Mouse (Mus musculus) lung, adult 2 months (tissue): ENCODE results near the gene Ccdc182. TPM values are rescaled to one million over a fixed set of nuclear protein-coding genes. Genes with fewer than 3 reads are reported as not detected.

Experiments
- DNase-seq: peaks from one replicate; pipeline ENCODE4 v3.0.0; 2022
- H3K4me1 ChIP-seq: fragments of 200-500 bp; 2 replicates; pipeline ENCODE4 v1.6.1; 2011; ENCODE audit warnings: low read length; ENCODE audit not compliant: control insufficient read depth, insufficient read depth
- H3K4me3 ChIP-seq: fragments of 200-500 bp; replicated peaks from 2 replicates; pipeline ENCODE3; 2011; ENCODE audit warnings: low read depth, mild to moderate bottlenecking, control low read depth, low read length; ENCODE audit errors: extremely low read depth
- CTCF ChIP-seq: fragments of 200-500 bp; IDR thresholded peaks from 2 replicates; pipeline ENCODE4 v1.5.1; 2011; ENCODE audit warnings: mild to moderate bottlenecking, low read length, control low read depth; ENCODE audit not compliant: insufficient read depth
- POLR2A ChIP-seq: fragments of 200-500 bp; IDR thresholded peaks from 2 replicates; pipeline ENCODE4 v1.6.1; 2011; ENCODE audit warnings: low read depth, mild to moderate bottlenecking, control low read depth, low read length, borderline replicate concordance; ENCODE audit errors: extremely low read depth
- WGBS: fragments of 180-500 bp; shearing (Covaris S2); methylation state at CpG from one replicate; pipeline ENCODE4 v1.1.7; 2018; 5-methylcytosine and 5-hydroxymethylcytosine counted together
- polyA plus RNA-seq: library from polyadenylated mRNA; depleted of rRNA; stranded (reverse); fragments of >200 nt; gene quantifications from 2 replicates; pipeline ENCODE4 v1.2.3, GENCODE M21; 2012

Gene Ccdc182
- polyA plus RNA-seq, 1 experiment: not detected

DNA sequence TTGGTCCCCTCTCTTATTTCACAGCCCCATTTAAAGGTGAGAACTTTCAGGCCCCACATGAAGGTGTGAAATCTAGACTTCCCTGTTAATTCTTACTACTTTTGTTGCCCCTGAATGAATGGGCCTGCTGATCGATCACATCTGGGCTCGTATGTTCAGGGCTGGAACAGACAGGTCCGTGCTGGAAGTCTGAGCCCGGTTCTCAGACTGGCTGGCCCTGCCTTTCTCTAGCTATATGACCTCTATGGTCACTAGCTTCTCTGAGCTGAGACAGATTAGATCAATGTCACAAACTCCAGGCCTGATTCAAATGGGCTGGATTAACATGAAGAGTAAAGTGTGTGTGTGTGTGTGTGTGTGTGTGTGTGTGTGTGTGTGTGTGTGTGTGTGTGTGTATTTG lies 14.9 kb upstream of the Ccdc182 start:
- 68% methylated on average over 4 of the region's 4 CpGs for WGBS
- TF ChIP-seq CTCF: no peak
- TF ChIP-seq POLR2A: no peak
- no peaks in the 10 kb centered on the region for H3K4me1 ChIP-seq
- no peak overlapping the region for H3K4me3 ChIP-seq
- DNase-seq: no peak

DNA sequence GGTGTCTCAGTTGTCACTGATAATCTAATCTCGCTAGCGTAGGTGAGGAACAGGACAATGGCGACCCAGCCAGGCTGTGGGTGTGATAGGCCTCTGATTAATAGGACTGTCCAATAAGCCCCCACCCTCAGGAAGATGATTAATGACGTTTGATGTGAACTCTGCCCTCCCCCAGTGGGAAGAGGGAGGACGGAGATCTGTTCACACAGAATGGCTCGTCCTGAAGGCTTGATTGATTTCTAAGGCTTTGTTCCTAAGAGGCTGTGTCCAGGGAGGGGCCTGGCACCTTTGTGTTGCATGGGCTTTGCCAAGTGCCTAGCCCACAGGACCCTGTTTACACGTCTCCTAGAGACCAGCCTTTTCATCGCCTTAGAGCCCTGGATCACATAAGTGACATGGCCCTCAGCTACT lies 13.4 kb upstream of the Ccdc182 start:
- no peaks in the 10 kb centered on the region for H3K4me1 ChIP-seq
- no peak for TF ChIP-seq POLR2A
- no peak for TF ChIP-seq CTCF
- no peak overlapping the region for H3K4me3 ChIP-seq
- 39% methylated on average over 8 of the region's 8 CpGs for WGBS
- no peak for DNase-seq

DNA sequence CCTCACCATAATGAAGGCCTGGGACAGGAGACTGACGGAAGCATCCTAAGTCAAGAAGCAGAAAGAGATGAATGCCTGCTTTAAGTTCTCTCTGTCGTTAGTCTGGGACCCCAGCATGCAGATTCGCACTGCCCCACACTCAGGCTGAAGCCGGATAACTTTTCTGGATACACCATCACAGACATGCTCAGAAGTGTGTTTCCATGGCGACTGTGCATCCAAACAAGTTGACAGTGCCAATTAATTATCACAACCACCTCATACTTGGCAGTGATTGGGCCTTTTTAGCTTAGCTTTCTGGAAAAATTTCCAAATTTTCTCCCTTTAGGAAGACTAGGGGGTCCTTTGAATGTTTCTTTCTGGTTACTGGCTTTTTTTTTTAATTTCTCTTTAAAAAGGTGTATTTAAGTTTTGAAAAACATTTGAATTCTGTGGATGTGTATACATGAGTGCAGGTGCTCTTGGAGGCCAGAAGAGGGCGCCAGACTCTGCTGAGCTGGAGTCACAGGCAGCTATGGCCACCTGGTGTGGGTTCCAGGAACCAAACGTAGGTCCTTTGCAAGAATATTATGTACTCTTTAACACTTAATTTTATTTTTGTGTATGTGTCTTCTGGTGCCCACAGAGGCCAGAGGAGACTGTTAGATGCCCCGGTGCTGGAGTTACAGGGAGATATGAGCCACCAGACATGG lies 12.3 kb upstream of the Ccdc182 start:
- Histone ChIP-seq H3K4me3 (no peak overlapping the region), H3K4me1 (no peaks in the 10 kb centered on the region)
- TF ChIP-seq POLR2A: no peak
- TF ChIP-seq CTCF: peak; percentile 17
- no peak for DNase-seq
- WGBS: 77% methylated on average over 8 of the region's 8 CpGs

DNA sequence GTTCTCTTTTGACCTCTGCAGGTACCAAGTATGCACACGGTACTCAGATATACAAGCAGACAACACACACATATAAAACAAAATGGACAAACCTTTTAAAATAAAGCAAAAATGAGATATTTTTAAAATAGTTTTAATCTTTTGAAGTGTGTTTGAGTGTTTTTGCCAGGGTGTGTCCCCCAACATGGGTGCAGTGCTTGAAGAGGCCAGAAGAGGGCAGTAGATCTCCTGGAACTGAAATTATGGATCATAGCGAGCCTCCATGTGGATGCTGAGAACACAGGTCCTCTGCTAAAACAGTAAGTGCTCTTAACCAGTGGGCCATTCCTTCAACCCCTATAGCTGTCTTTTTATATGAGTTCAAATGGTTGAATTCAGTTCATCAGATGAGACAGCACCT lies 11.3 kb upstream of the Ccdc182 start:
- no peak for TF ChIP-seq CTCF
- H3K4me1 ChIP-seq: no peaks in the 10 kb centered on the region
- no peak overlapping the region for H3K4me3 ChIP-seq
- whole genome bisulfite sequencing: 100% methylated on average over 2 of the region's 2 CpGs
- no peak for DNase-seq

DNA sequence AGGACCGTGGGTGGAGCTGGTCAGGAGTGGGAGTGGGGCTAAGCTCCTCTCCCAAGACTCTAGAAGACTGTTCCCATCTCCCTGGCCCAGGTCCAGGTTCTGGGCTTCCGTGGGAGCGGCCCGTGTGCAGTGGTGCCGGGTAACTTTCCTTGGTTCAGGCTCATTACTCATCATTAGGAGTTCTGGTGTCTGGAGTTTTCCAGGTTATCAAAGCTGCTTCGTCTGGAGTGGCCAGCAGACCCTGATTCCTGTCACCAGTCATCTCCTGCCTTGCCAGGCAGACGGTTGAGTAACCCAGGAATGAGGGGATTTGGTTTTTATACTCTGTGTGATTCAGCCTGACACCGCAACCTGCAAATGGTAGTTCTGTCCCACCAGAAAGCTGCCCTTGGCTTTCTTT lies 7.8 kb upstream of the Ccdc182 start:
- 47% methylated on average over 8 of the region's 8 CpGs for WGBS
- DNase-seq: no peak
- TF ChIP-seq CTCF (no peak), POLR2A (no peak)
- H3K4me3 ChIP-seq: no peak overlapping the region
- H3K4me1 ChIP-seq: no peaks in the 10 kb centered on the region

DNA sequence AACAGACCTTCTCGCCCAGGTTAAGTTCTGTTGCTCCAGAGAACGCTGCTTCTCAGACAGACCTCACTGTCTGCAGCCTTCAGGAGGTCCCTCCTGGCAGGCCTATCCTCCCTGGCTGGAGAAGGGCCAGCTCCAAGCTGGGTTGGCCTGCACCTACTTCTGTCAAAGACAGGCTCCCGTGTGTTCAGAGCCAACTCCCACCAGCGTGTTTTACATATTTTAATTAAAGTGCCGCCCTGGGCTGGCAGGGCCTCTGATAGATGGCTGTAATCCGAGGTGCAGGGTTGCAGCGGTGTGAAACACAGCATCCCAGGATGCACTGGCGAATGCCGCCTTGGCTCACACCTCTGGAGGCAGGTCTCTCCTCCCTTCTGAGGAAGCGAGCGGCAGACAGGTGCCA lies 5.5 kb upstream of the Ccdc182 start:
- no peak for TF ChIP-seq POLR2A
- no peak for TF ChIP-seq CTCF
- WGBS: 48% methylated on average over 11 of the region's 11 CpGs
- DNase-seq: no peak

DNA sequence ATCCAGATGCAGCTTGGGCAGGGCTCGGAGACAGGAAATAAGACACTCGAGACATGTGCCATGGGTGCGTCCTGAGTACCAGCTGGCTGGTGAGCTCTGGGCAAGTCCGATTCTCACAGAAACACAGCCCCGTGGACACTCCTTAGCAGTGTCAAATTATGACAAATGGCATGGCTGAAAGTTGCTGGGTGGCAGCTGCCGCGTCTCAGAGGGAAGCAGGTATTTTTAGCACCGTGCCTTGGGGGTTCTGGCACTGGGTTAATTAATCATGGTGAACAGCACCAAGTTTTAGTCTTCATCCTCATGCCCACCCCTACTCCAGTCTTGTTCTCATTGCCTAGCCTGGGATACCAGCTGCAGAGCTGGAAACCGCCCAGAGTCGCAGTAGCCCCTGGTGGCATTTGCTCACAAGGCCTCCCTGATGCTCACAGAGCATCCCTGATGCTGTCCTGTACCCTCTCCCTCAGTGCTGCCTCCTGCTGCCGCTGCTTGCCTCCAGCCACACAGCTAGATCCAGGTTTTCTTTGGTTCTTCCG lies 5.0 kb upstream of the Ccdc182 start:
- TF ChIP-seq CTCF (peak; percentile 22; the same call in 1 of the 2 replicates), POLR2A (no peak)
- H3K4me1 ChIP-seq: no peaks in the 10 kb centered on the region; the same call in 1 of the 2 replicates
- 31% methylated on average over 12 of the region's 12 CpGs for WGBS
- no peak overlapping the region for H3K4me3 ChIP-seq
- DNase-seq: no peak

More for the DNA sequence above, 5.5 kb upstream of the Ccdc182 start:
- no peaks in the 10 kb centered on the region; the same call in 1 of the 2 replicates for H3K4me1 ChIP-seq
- no peak overlapping the region for H3K4me3 ChIP-seq

DNA sequence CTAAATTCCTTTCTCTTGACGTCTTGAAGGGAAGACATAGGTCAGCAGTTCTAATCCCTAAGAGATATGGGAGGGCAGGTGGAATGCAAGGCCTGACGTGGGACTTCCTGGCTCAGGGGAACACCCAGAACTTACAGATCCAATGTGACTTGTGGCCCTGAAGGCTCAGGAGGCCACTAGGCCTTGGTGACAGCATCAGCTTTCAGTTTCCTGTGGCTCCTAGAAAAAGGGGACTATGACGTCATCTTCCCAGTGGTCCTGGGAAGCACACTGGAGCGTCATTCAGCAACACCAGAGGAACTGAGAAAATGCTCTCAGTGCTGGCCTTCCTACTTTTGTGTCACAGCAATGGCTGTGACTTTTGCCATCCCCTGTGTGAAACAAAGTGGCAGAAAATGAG lies 2.6 kb upstream of the Ccdc182 start:
- TF ChIP-seq CTCF (no peak), POLR2A (no peak)
- 59% methylated on average over 4 of the region's 4 CpGs for WGBS
- DNase-seq: no peak
- Histone ChIP-seq H3K4me3 (no peak overlapping the region), H3K4me1 (no peaks in the 10 kb centered on the region; the same call in 1 of the 2 replicates)

DNA sequence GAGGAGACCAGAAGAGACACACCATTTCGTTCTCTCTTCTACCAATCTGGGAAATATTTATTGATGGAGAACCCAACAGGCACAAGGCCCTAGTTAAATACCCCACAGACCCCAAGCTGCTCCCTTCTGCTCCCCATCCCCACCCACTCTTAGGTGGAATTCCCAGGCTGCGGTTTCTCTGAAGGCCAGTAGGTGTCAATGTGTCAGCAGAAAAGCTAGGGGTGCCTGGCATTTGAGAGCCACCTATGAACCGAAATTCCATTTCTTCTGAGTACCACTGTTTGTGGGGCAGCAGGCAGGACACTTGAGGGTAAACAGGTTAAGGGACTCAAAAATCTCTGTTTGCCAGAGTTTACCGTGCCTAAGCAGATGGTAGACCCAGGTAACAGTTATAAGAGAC lies 2.2 kb upstream of the Ccdc182 start:
- H3K4me1 ChIP-seq: no peaks in the 10 kb centered on the region; the same call in 1 of the 2 replicates
- TF ChIP-seq POLR2A: no peak
- peak; percentile 49; the same call in 1 of the 2 replicates for TF ChIP-seq CTCF
- 37% methylated on average over 4 of the region's 4 CpGs for WGBS
- DNase-seq: no peak
- no peak overlapping the region for H3K4me3 ChIP-seq

DNA sequence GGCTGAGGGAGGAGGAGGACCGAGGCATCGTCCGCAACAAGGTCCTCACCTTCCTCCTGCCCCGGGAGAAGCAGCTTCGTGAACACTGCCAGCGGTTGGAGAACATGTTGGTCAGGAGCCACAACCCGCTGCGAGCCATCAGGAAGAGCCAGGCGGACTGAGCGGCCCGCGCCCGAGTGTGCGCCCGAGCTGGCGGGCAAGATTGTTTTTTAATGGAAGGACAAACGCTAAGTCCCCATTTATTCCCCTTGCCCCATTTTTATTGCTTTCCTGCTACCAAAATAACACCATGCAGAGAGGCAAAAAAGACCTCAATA lies 494 bp downstream of the Ccdc182 start:
- no peak for DNase-seq
- Histone ChIP-seq H3K4me3 (no peak overlapping the region), H3K4me1 (no peaks in the 10 kb centered on the region; the same call in 1 of the 2 replicates)
- TF ChIP-seq CTCF: no peak
- TF ChIP-seq POLR2A: no peak
- 40% methylated on average over 17 of the region's 17 CpGs for WGBS
